Mouse (Mus musculus) MEL (cell line): ENCODE data around the gene Edar.

Experiments
- CTCF ChIP-seq, 3 experiments: IDR thresholded peaks in 2 of 3; conservative IDR thresholded peaks in 1 of 3; 2 replicates each; pipeline ENCODE4 v1.5.1; 2011 to 2012; ENCODE audit warnings: low read length in 3 of 3, low read depth in 2 of 3, mild to moderate bottlenecking in 2 of 3, improper control_type of control experiment in 1 of 3, inconsistent platforms in 1 of 3, mixed read lengths in 1 of 3, moderate library complexity in 1 of 3; ENCODE audit not compliant: control insufficient read depth in 1 of 3, insufficient read depth in 1 of 3, poor library complexity in 1 of 3, severe bottlenecking in 1 of 3
- EP300 ChIP-seq, 2 experiments: IDR thresholded peaks; 2 replicates each; pipeline ENCODE4 v1.6.1; 2011; ENCODE audit warnings: improper control_type of control experiment in 2 of 2, low read length in 2 of 2, low read depth in 1 of 2, mild to moderate bottlenecking in 1 of 2
- GATA1 ChIP-seq: IDR thresholded peaks from 2 replicates; pipeline ENCODE4 v1.6.1; 2011; ENCODE audit warnings: low read depth, low read length, improper control_type of control experiment
- MYC ChIP-seq: IDR thresholded peaks from 2 replicates; pipeline ENCODE4 v1.6.1; 2011; ENCODE audit warnings: low read depth, mild to moderate bottlenecking, low read length, improper control_type of control experiment, moderate library complexity
- NRF1 ChIP-seq: IDR thresholded peaks from 2 replicates; pipeline ENCODE4 v1.6.1; 2014; ENCODE audit warnings: low read depth, mild to moderate bottlenecking, inconsistent platforms, low read length, improper control_type of control experiment, moderate library complexity; ENCODE audit not compliant: poor library complexity, insufficient read depth, severe bottlenecking
- POLR2A ChIP-seq, 2 experiments: IDR thresholded peaks; 2 replicates each; pipeline ENCODE4 v1.6.1; 2011 to 2012; ENCODE audit warnings: low read length in 2 of 2, mild to moderate bottlenecking in 2 of 2, control low read depth in 1 of 2, improper control_type of control experiment in 1 of 2, low read depth in 1 of 2, moderate library complexity in 1 of 2; ENCODE audit not compliant: control insufficient read depth in 1 of 2, insufficient read depth in 1 of 2, poor library complexity in 1 of 2
- POLR2AphosphoS2 ChIP-seq: IDR thresholded peaks from 2 replicates; pipeline ENCODE4 v1.6.1; 2011; ENCODE audit warnings: low read length, improper control_type of control experiment
- ZMIZ1 ChIP-seq: IDR thresholded peaks from 2 replicates; pipeline ENCODE4 v1.6.1; 2012; ENCODE audit warnings: low read depth, mild to moderate bottlenecking, inconsistent platforms, low read length, improper control_type of control experiment, moderate library complexity
- ZNF384 ChIP-seq: IDR thresholded peaks from 2 replicates; pipeline ENCODE4 v1.6.1; 2012; ENCODE audit warnings: low read depth, mild to moderate bottlenecking, inconsistent platforms, low read length, improper control_type of control experiment

- peak; percentile 51 to 89 (median 81) for TF ChIP-seq CTCF (IDR thresholded peaks at IDR 0.05 in 2 of 3, conservative IDR thresholded peaks at IDR 0.05 in 1 of 3; ENCODE audit: control insufficient read depth in 1 of 3, insufficient read depth in 1 of 3, low read depth in 2 of 3, low read length in 3 of 3, poor library complexity in 1 of 3, severe bottlenecking in 1 of 3)
- no peak for TF ChIP-seq NRF1
- TF ChIP-seq ZNF384 = 0 out of 2 replicates have a peak, but pooled peaks have one; percentile 25
- no peak for TF ChIP-seq POLR2AphosphoS2
- no peak for TF ChIP-seq EP300 (IDR thresholded peaks at IDR 0.05; ENCODE audit: low read depth in 1 of 2, low read length in 2 of 2)
- TF ChIP-seq MYC = no peak
- TF ChIP-seq GATA1 = no peak
- no peak for TF ChIP-seq POLR2A (IDR thresholded peaks at IDR 0.05; ENCODE audit: control insufficient read depth in 1 of 2, insufficient read depth in 1 of 2, low read depth in 1 of 2, low read length in 2 of 2, poor library complexity in 1 of 2)
- no peak for TF ChIP-seq ZMIZ1
These were observed 115.6 kb downstream of the Edar start for GRCm38 (mm10) chr10:58559901-58560300.
